Comparison of ENCODE assay signal across 10 mouse cellular contexts in the genomic region with DNA sequence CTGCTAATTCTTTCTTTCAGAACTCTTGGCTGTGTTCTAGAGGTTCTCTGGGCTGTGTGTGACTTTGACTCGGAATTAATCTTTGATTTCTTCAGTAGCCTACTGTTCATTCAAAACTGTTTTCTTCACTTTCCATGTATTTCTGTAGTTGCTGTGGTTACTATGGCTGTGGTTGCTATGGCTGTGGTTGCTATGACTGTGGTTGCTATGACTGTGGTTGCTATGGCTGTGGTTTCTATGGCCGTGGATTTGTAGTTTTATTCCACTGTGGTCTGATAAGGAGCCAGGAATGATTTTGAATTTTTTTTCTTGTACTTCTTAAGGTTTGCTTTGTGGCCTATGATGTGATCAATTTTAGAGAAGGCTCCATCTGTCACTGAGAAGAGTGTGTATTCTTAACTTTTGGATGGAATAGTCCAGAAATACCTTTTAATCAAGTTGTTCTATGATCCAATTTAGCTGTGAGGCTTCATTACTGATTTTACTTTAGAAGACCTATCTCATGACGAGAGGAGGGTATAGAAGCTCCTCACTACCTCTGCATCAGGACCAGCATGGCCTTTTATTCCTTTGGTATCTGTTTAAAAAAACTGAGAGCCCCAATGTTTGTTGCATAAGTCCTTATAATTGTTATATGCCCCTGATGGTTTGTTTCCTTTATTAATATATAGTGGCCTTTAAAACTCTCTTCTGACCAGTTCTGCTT. TPM values are rescaled to one million over a fixed set of nuclear protein-coding genes. Genes with fewer than 3 reads are reported as not detected.
A peak's percentile ranks its signal among the peaks of the same experiment; 100 is the strongest.
DNase-seq lines count a peak whose midpoint lies in the region; ATAC-seq and TF ChIP-seq lines count a peak whose summit lies in the region.
"Had no signal": no experiment of that assay in that cellular context is flagged by ENCODE, and none has a peak within 500 bp of the region (broad histone marks: within the 10 kb centered on the region; RNA-seq: fewer than 3 reads in every experiment).

No protein-coding gene starts in this region.

- ATAC-seq in forebrain, postnatal 0 days, result peak; percentile 99
- ATAC-seq in neural tube, embryonic 13.5 days (ENCODE audit: low read depth), result peak; percentile 98
- ATAC-seq in kidney, embryonic 14.5 days (ENCODE audit: low FRiP score, low TSS enrichment), result no peak

- H3K4me3 ChIP-seq in forebrain, postnatal 0 days (ENCODE audit: low read depth, low read length), result no peak overlapping the region
- no peak overlapping the region for H3K4me3 ChIP-seq in neural tube, embryonic 13.5 days
- no peak overlapping the region for H3K4me3 ChIP-seq in gastrocnemius, adult 2 months
- H3K4me3 ChIP-seq in kidney, embryonic 14.5 days (ENCODE audit: low read length), result no peak overlapping the region

- no peaks in the 10 kb centered on the region for H3K9me3 ChIP-seq in forebrain, postnatal 0 days (ENCODE audit: low read length)
- no peaks in the 10 kb centered on the region for H3K9me3 ChIP-seq in neural tube, embryonic 13.5 days
- H3K9me3 ChIP-seq in kidney, embryonic 14.5 days (ENCODE audit: control insufficient read depth, low read length), result 0 out of 2 replicates have a peak, but pooled peaks cover 4% of the 10 kb centered on the region

- peak; percentile 66 for DNase-seq in embryo, embryonic 10.5 days (ENCODE audit: low spot score)
- peak; percentile 89 for DNase-seq in forebrain, postnatal 0 days
- peak; percentile 41 to 51 for DNase-seq in layer of hippocampus, postnatal 36 days
- DNase-seq in gastrocnemius, adult 2 months, result no peak
- DNase-seq in spleen, postnatal 10 days (ENCODE audit: low spot score in 2 of 2), result no peak
- DNase-seq: kidney, postnatal 25 days; thymus, postnatal 36 days had no signal

- no peak for TF ChIP-seq CTCF in forebrain, postnatal 0 days (IDR thresholded peaks at IDR 0.05; ENCODE audit: low read depth)
- no peak for TF ChIP-seq CTCF in gastrocnemius, adult 2 months (IDR thresholded peaks at IDR 0.05)

- H3K4me1 ChIP-seq in forebrain, postnatal 0 days (ENCODE audit: insufficient read depth), result peaks cover 14% of the 10 kb centered on the region; the same call in 1 of the 2 replicates
- peaks cover 12% of the 10 kb centered on the region for H3K4me1 ChIP-seq in neural tube, embryonic 13.5 days (replicated peaks)
- H3K4me1 ChIP-seq in kidney, embryonic 14.5 days (ENCODE audit: control insufficient read depth, insufficient read depth, low read length), result no peaks in the 10 kb centered on the region

- H3K9ac ChIP-seq in forebrain, postnatal 0 days, result no peak overlapping the region
- no peak overlapping the region for H3K9ac ChIP-seq in neural tube, embryonic 13.5 days
- no peak overlapping the region for H3K9ac ChIP-seq in kidney, embryonic 14.5 days (ENCODE audit: low read depth, low read length)

- H3K36me3 ChIP-seq in forebrain, postnatal 0 days (ENCODE audit: insufficient read depth), result no peaks in the 10 kb centered on the region
- H3K36me3 ChIP-seq in neural tube, embryonic 13.5 days, result no peaks in the 10 kb centered on the region
- H3K36me3 ChIP-seq in kidney, embryonic 14.5 days (ENCODE audit: control insufficient read depth, insufficient read depth, low read length), result no peaks in the 10 kb centered on the region

- 16% methylated on average over 3 of the region's 3 CpGs for WGBS in forebrain, postnatal 0 days
- WGBS in neural tube, embryonic 13.5 days, result 39% methylated on average over 3 of the region's 3 CpGs
- 59% methylated on average over 3 of the region's 3 CpGs for WGBS in kidney, embryonic 14.5 days

- intact Hi-C loops in gastrocnemius, adult 2 months (cut with DNase I), result no loop called here

- peak overlapping the region; percentile 79 for H3K27ac ChIP-seq in forebrain, postnatal 0 days (ENCODE audit: low read depth, low read length)
- H3K27ac ChIP-seq in neural tube, embryonic 13.5 days (replicated peaks), result no peak overlapping the region
- no peak overlapping the region for H3K27ac ChIP-seq in gastrocnemius, adult 2 months
- no peak overlapping the region for H3K27ac ChIP-seq in kidney, embryonic 14.5 days (ENCODE audit: low read depth, low read length)

- H3K27me3 ChIP-seq in forebrain, postnatal 0 days (ENCODE audit: insufficient read depth, low read length), result no peaks in the 10 kb centered on the region
- H3K27me3 ChIP-seq in neural tube, embryonic 13.5 days, result no peaks in the 10 kb centered on the region
- H3K27me3 ChIP-seq in kidney, embryonic 14.5 days (ENCODE audit: control insufficient read depth, insufficient read depth, low read length), result no peaks in the 10 kb centered on the region

- no peak overlapping the region; the same call in 1 of the 2 replicates for H3K4me2 ChIP-seq in forebrain, postnatal 0 days (ENCODE audit: low read depth)
- H3K4me2 ChIP-seq in neural tube, embryonic 13.5 days, result no peak overlapping the region
- H3K4me2 ChIP-seq in kidney, embryonic 14.5 days (replicated peaks; ENCODE audit: low read depth, low read length), result no peak overlapping the region

RNA-seq across cellular contexts. Expression of a gene that starts 16.6 kb away (rescaled TPM):
- total RNA-seq in forebrain, postnatal 0 days (2014; rRNA removed), result 0.31 and 0.67 TPM in 2 replicates
- 0.30 and 0.57 TPM in 2 replicates for polyA plus RNA-seq in forebrain, postnatal 0 days (2015; fragmentation: Nextera tagmentation; extraction: Ambion mirVana)
- total RNA-seq in layer of hippocampus, postnatal 36 days (2021), result not detected
- 1.1 and 1.4 TPM in 2 replicates for polyA plus RNA-seq in neural tube, embryonic 13.5 days (2015; fragmentation: Nextera tagmentation; extraction: Ambion mirVana)
- not detected for total RNA-seq in gastrocnemius, adult 2 months (2021)
- polyA plus RNA-seq in kidney, embryonic 14.5 days (2014; fragmentation: Nextera tagmentation; extraction: Ambion mirVana), result 0.22 TPM in 1 of 2 replicates, not detected in the other
- total RNA-seq: megakaryocyte, adult 5-6 weeks had no signal

Comparison
In these comparisons a context has a peak if more than half of its experiments do, and no peak if none do; other contexts are left out.
1. DNase-seq: peak in embryo, embryonic 10.5 days (single experiment), forebrain, postnatal 0 days (single experiment) and layer of hippocampus, postnatal 36 days (2 of 2); none in gastrocnemius, adult 2 months (single experiment) and spleen, postnatal 10 days (0 of 2).